Mouse (Mus musculus): ENCODE data around the gene Lrfn1.

The Lrfn1 gene

GRCm38 (mm10) chr7:28511441-28511840 is 59.7 kb downstream of the Lrfn1 start:
- no peak for DNase-seq (ENCODE audit: low spot score)

Measured in lung, postnatal 25 days (tissue).